Mouse (Mus musculus): ENCODE results near the gene Npdc1. TPM values are rescaled to one million over a fixed set of nuclear protein-coding genes. Genes with fewer than 3 reads are reported as not detected.

Gene Npdc1
- polyA plus RNA-seq, 1 experiment from 2014 or later: 42.7 TPM

GRCm38 (mm10) chr2:25400291-25400690 is 1.1 kb downstream of the Npdc1 start:
- Histone ChIP-seq H3K4me3 (ENCODE audit: low read depth, low read length) (no peak overlapping the region), H3K27ac (ENCODE audit: low read length) (no peak overlapping the region), H3K9ac (replicated peaks; ENCODE audit: low read depth) (no peak overlapping the region), H3K27me3 (replicated peaks; ENCODE audit: insufficient read depth, low read length) (peaks cover 22% of the 10 kb centered on the region), H3K4me1 (ENCODE audit: insufficient read depth, low read depth, low read length) (peaks cover 4% of the 10 kb centered on the region; the same call in 1 of the 2 replicates), H3K4me2 (replicated peaks; ENCODE audit: low read depth, low read length) (peak overlapping the region; percentile 28; the same call in 1 of the 2 replicates), H3K9me3 (ENCODE audit: low read length) (no peaks in the 10 kb centered on the region), H3K36me3 (ENCODE audit: insufficient read depth, low read length) (no peaks in the 10 kb centered on the region)
- 16% methylated on average over 16 of the region's 16 CpGs for WGBS
- DNase-seq (ENCODE audit: low spot score) (no peak), ATAC-seq (no peak)
- no peak for TF ChIP-seq EP300 (IDR thresholded peaks at IDR 0.05)

GRCm38 (mm10) chr2:25400764-25401163 is 1.6 kb downstream of the Npdc1 start:
- Histone ChIP-seq H3K9ac (replicated peaks; ENCODE audit: low read depth) (no peak overlapping the region), H3K4me1 (ENCODE audit: insufficient read depth, low read depth, low read length) (peaks cover 4% of the 10 kb centered on the region; the same call in 1 of the 2 replicates), H3K27me3 (replicated peaks; ENCODE audit: insufficient read depth, low read length) (peaks cover 20% of the 10 kb centered on the region), H3K4me2 (replicated peaks; ENCODE audit: low read depth, low read length) (peak overlapping the region; percentile 28), H3K27ac (ENCODE audit: low read length) (no peak overlapping the region), H3K36me3 (ENCODE audit: insufficient read depth, low read length) (no peaks in the 10 kb centered on the region), H3K9me3 (ENCODE audit: low read length) (no peaks in the 10 kb centered on the region), H3K4me3 (ENCODE audit: low read depth, low read length) (no peak overlapping the region)
- DNase-seq (ENCODE audit: low spot score): peak; percentile 76
- TF ChIP-seq EP300 (IDR thresholded peaks at IDR 0.05): no peak
- peak; percentile 74 for TF ChIP-seq CTCF (IDR thresholded peaks at IDR 0.05)
- 5% methylated on average over 17 of the region's 17 CpGs for whole genome bisulfite sequencing
- ATAC-seq: peak; percentile 43

- no peaks in the 10 kb centered on the region for H3K36me3 ChIP-seq (ENCODE audit: insufficient read depth, low read length)
- TF ChIP-seq CTCF (IDR thresholded peaks at IDR 0.05): peak; percentile 86
- TF ChIP-seq EP300 (IDR thresholded peaks at IDR 0.05): no peak
- no peaks in the 10 kb centered on the region for H3K9me3 ChIP-seq (ENCODE audit: low read length)
- peak overlapping the region; percentile 44 for H3K4me3 ChIP-seq (ENCODE audit: low read depth, low read length)
- no peak overlapping the region for H3K9ac ChIP-seq (replicated peaks; ENCODE audit: low read depth)
- ATAC-seq: peak; percentile 43
- H3K4me2 ChIP-seq (replicated peaks; ENCODE audit: low read depth, low read length): peak overlapping the region; percentile 69
- no peak overlapping the region for H3K27ac ChIP-seq (ENCODE audit: low read length)
- H3K4me1 ChIP-seq (ENCODE audit: insufficient read depth, low read depth, low read length): no peaks in the 10 kb centered on the region
- DNase-seq (ENCODE audit: low spot score): peak; percentile 81
- H3K27me3 ChIP-seq (replicated peaks; ENCODE audit: insufficient read depth, low read length): peaks cover 20% of the 10 kb centered on the region
- 1% methylated on average over 13 of the region's 13 CpGs for WGBS
Measured at GRCm38 (mm10) chr2:25402377-25402971, 3.3 kb downstream of the Npdc1 start.

- peak; percentile 41 for DNase-seq (ENCODE audit: low spot score)
- Histone ChIP-seq H3K4me2 (replicated peaks; ENCODE audit: low read depth, low read length) (peak overlapping the region; percentile 69), H3K4me1 (ENCODE audit: insufficient read depth, low read depth, low read length) (no peaks in the 10 kb centered on the region), H3K4me3 (ENCODE audit: low read depth, low read length) (peak overlapping the region; percentile 44), H3K36me3 (ENCODE audit: insufficient read depth, low read length) (no peaks in the 10 kb centered on the region), H3K27ac (ENCODE audit: low read length) (no peak overlapping the region), H3K9me3 (ENCODE audit: low read length) (no peaks in the 10 kb centered on the region), H3K27me3 (replicated peaks; ENCODE audit: insufficient read depth, low read length) (peaks cover 20% of the 10 kb centered on the region), H3K9ac (replicated peaks; ENCODE audit: low read depth) (peak overlapping the region; percentile 34)
- TF ChIP-seq CTCF (IDR thresholded peaks at IDR 0.05) (no peak), EP300 (IDR thresholded peaks at IDR 0.05) (no peak)
- WGBS: 6% methylated on average over 50 of the region's 54 CpGs
- peak; percentile 53 for ATAC-seq
Measured at GRCm38 (mm10) chr2:25402972-25403601, 3.9 kb downstream of the Npdc1 start.

- H3K9ac ChIP-seq (replicated peaks; ENCODE audit: low read depth): no peak overlapping the region
- H3K4me1 ChIP-seq (ENCODE audit: insufficient read depth, low read depth, low read length): no peaks in the 10 kb centered on the region
- TF ChIP-seq CTCF (IDR thresholded peaks at IDR 0.05) (no peak), EP300 (IDR thresholded peaks at IDR 0.05) (no peak)
- H3K27me3 ChIP-seq (replicated peaks; ENCODE audit: insufficient read depth, low read length): peaks cover 20% of the 10 kb centered on the region
- DNase-seq (ENCODE audit: low spot score) (no peak), ATAC-seq (no peak)
- H3K27ac ChIP-seq (ENCODE audit: low read length): no peak overlapping the region
- H3K9me3 ChIP-seq (ENCODE audit: low read length): no peaks in the 10 kb centered on the region
- WGBS: 78% methylated on average over 4 of the region's 4 CpGs
- H3K4me2 ChIP-seq (replicated peaks; ENCODE audit: low read depth, low read length): no peak overlapping the region
- H3K36me3 ChIP-seq (ENCODE audit: insufficient read depth, low read length): no peaks in the 10 kb centered on the region
- no peak overlapping the region for H3K4me3 ChIP-seq (ENCODE audit: low read depth, low read length)
Measured at GRCm38 (mm10) chr2:25403994-25404393, 4.8 kb downstream of the Npdc1 start.

- no peak for TF ChIP-seq CTCF (IDR thresholded peaks at IDR 0.05)
- no peak for TF ChIP-seq EP300 (IDR thresholded peaks at IDR 0.05)
- no peaks in the 10 kb centered on the region for H3K27me3 ChIP-seq (replicated peaks; ENCODE audit: insufficient read depth, low read length)
- no peaks in the 10 kb centered on the region for H3K36me3 ChIP-seq (ENCODE audit: insufficient read depth, low read length)
- no peak overlapping the region for H3K4me3 ChIP-seq (ENCODE audit: low read depth, low read length)
- no peaks in the 10 kb centered on the region for H3K9me3 ChIP-seq (ENCODE audit: low read length)
- ATAC-seq (no peak), DNase-seq (ENCODE audit: low spot score) (no peak)
- WGBS: 79% methylated on average over 10 of the region's 10 CpGs
- no peak overlapping the region for H3K27ac ChIP-seq (ENCODE audit: low read length)
- H3K4me1 ChIP-seq (ENCODE audit: insufficient read depth, low read depth, low read length): no peaks in the 10 kb centered on the region
- no peak overlapping the region for H3K4me2 ChIP-seq (replicated peaks; ENCODE audit: low read depth, low read length)
- H3K9ac ChIP-seq (replicated peaks; ENCODE audit: low read depth): no peak overlapping the region
Measured at GRCm38 (mm10) chr2:25408908-25409307, 9.8 kb downstream of the Npdc1 start.
